Mouse (Mus musculus) cortical plate, adult 2 months (tissue): Measurements from ENCODE around the gene App. TPM values are rescaled to one million over a fixed set of nuclear protein-coding genes. Genes with fewer than 3 reads are reported as not detected.

Experiments
- H3K27ac ChIP-seq: fragments of 200-500 bp; 2 replicates; pipeline ENCODE4 v1.5.1; 2012; ENCODE audit warnings: low read length, control low read depth, inconsistent platforms; ENCODE audit not compliant: insufficient read depth
- H3K4me1 ChIP-seq: fragments of 200-500 bp; 2 replicates; pipeline ENCODE4 v1.6.1; 2011; ENCODE audit warnings: low read length; ENCODE audit not compliant: control insufficient read depth, insufficient read depth
- H3K4me3 ChIP-seq: fragments of 200-500 bp; 2 replicates; pipeline ENCODE4 v1.5.1; 2011; ENCODE audit warnings: mild to moderate bottlenecking, low read length, control low read depth; ENCODE audit not compliant: insufficient read depth
- CTCF ChIP-seq: fragments of 200-500 bp; IDR thresholded peaks from 2 replicates; pipeline ENCODE4 v1.5.1; 2011; ENCODE audit warnings: mild to moderate bottlenecking, control low read depth, low read length; ENCODE audit not compliant: insufficient read depth; ENCODE audit errors: extremely low read depth
- POLR2A ChIP-seq: fragments of 200-500 bp; IDR thresholded peaks from 2 replicates; pipeline ENCODE4 v1.6.1; 2011; ENCODE audit warnings: mild to moderate bottlenecking, low read length, control low read depth; ENCODE audit not compliant: insufficient read depth; ENCODE audit errors: extremely low read depth
- polyA plus RNA-seq: library from polyadenylated mRNA; depleted of rRNA; stranded (reverse); fragments of >200 nt; gene quantifications from 2 replicates; pipeline ENCODE4 v1.2.3, GENCODE M21; 2012

Gene App
- polyA plus RNA-seq, 1 experiment: 1,099 TPM

DNA sequence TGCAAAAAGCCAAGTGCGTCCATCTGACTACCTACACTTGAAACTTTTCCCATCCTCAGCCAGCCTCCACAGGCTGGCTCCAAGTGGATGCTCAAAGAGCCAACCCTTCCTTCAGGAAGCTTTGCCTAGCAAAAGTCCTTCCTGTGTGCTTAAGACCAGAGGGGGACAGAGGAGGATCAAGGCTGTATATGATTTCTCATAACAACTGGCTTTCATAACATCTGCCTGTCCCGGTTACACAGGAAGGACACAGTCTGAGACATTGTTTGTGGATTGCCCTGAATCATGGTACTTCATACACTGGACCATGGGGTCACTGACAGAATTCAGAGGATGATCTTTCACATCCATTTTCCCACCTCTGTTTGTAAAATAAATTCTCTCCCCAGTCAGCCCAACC, 61.3 kb downstream of the App start:
- peaks cover 17% of the 10 kb centered on the region for H3K4me1 ChIP-seq
- TF ChIP-seq POLR2A (no peak), CTCF (no peak)
- H3K27ac ChIP-seq: no peak overlapping the region
- H3K4me3 ChIP-seq: no peak overlapping the region

DNA sequence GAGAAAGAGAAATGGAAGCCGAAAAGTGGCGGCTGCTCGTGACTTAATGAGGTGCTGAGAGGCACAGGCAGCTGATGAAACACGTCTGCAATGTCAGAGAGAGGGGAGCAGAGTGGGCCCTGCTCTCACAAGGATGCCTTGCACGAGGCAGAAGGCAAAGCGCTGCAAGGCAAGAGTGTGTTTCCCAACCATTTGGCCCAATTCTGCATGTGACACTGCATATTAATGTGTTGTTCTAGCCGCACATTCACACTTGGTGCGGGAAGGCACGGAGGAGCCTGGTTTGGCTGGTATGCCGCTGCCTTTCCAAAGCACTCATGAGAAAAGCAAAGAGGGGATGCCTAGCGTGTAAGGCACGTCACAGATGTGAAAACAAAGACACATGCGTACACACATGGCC, 63.1 kb downstream of the App start:
- Histone ChIP-seq H3K4me3 (no peak overlapping the region), H3K27ac (0 out of 2 replicates have a peak overlapping the region, but pooled peaks have one; percentile 1), H3K4me1 (peaks cover 23% of the 10 kb centered on the region)
- no peak for TF ChIP-seq POLR2A
- TF ChIP-seq CTCF: no peak

DNA sequence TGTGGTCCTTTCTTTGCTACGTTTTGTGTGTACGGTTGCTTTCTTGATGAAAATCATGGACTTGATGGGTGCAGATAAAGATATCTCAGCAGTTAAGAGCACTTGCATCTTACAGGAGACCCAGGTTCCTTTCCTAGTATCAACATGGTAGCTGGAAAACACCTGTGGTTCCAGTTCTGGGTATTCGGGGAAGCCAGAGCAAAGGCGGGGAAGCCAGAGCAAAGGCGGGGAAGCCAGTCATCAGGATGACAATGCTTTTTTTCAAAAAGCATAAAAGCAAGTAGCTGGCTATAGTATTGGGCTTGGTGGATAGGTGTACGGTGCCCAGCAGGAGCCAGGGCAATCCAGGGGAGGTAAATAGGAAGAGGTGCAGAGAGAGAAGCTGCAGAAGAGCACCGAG, 65.1 kb downstream of the App start:
- peaks cover 24% of the 10 kb centered on the region for H3K4me1 ChIP-seq
- TF ChIP-seq CTCF: no peak
- no peak for TF ChIP-seq POLR2A
- no peak overlapping the region for H3K4me3 ChIP-seq
- H3K27ac ChIP-seq: no peak overlapping the region

DNA sequence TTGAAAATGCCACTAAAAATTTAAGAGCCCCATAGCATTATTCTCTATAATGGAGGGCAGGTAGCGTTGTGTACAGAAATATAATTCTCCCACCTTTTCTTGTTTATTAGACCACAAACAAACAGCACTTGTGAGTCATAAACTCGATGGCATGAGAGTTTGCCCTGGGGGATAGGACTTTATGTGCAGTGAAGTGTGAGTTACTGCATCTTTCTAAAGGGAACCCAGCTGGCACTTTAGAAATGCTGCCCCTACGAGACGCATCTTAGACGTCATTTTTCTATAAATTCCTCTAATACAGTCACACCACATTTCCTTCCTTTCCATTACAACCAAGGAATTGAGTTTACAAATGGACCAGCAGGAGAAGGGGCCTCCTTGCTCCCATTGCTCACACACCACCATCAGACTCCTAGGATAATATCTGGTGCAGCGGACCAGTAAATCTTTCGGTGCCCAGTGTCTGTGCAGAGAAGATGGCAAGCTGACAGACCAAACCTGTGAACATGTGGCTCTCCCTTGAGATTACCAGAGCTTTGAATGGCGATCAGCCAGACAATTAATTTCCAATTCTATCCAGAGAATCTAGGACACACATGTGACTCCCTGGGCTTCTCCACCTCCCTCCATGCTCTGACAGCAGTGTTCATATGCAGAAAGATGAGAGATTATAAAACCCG, 66.8 kb downstream of the App start:
- Histone ChIP-seq H3K27ac (no peak overlapping the region), H3K4me1 (peaks cover 27% of the 10 kb centered on the region), H3K4me3 (no peak overlapping the region)
- TF ChIP-seq POLR2A (no peak), CTCF (no peak)

DNA sequence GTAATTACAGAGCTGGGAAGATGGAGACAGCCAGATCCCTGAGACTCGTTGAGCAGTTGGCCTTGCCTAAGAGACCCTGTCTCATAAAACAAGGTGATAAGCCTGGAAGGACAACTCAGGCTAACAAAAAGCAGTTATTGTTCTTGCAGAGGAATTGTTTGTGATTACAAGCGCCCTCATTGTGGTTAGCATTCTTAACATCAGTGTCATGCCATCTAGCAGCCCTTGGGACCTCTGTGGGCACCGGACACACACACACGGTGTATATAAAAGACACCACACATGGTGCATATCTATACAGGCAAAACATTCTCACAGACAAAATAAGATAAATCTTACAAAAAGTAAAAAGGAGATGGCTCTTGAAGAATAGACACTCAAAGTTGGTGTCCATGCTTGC, 68.0 kb downstream of the App start:
- Histone ChIP-seq H3K27ac (no peak overlapping the region), H3K4me3 (no peak overlapping the region), H3K4me1 (peaks cover 22% of the 10 kb centered on the region)
- TF ChIP-seq CTCF (no peak), POLR2A (no peak)

DNA sequence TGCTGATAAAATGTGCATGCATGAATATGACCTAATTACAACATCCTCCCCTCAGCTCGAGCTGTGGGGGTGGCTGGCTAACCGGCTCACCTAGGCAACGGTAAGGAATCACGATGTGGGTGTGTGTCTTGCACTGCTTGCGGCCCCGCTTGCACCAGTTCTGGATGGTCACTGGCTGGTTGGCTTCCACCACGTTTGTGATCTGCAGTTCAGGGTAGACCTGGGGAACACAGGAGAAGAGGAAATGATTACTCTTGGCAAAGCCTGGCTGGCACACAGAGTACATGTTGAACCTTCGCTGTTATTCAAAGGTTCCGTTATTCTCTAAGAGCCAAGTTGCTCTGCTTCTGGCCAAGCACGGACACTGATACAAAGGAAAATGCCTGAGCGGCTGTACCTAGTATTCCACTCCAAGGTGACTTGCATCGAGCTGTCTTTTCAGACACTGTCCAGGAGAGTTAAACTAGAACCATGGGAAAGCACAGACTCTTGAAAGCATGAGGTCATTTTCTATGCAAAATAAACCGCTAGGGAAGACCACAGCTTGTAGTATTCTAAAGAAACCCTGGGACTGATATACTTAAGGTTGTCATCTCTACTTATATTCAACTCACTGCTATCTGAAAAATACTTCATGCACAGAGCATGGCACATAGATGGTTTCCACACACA, 70.3 kb downstream of the App start:
- Histone ChIP-seq H3K27ac (no peak overlapping the region), H3K4me3 (no peak overlapping the region), H3K4me1 (peaks cover 16% of the 10 kb centered on the region)
- TF ChIP-seq CTCF (no peak), POLR2A (no peak)

DNA sequence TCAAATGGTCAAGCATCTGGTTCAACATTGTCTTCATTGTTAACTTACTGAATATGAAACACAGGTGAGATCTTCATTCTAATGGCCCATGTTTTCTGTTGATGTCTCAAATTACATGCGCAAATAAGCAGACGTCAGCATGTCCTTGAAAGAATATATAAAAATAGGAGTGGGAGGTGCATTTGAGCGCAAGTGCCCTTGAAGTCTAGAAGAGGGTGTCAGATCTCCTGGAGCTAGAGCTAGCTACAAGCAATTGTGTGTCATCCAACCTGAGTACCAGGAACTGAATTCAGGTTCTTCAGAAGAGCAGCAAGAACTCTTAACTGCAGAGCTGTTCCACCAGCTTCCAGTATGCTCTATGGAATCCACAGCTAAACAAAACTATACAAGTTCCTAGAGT, 72.0 kb downstream of the App start:
- Histone ChIP-seq H3K27ac (peak overlapping the region; percentile 38; the same call in 1 of the 2 replicates), H3K4me1 (peaks cover 14% of the 10 kb centered on the region), H3K4me3 (no peak overlapping the region)
- TF ChIP-seq CTCF (no peak), POLR2A (no peak)

DNA sequence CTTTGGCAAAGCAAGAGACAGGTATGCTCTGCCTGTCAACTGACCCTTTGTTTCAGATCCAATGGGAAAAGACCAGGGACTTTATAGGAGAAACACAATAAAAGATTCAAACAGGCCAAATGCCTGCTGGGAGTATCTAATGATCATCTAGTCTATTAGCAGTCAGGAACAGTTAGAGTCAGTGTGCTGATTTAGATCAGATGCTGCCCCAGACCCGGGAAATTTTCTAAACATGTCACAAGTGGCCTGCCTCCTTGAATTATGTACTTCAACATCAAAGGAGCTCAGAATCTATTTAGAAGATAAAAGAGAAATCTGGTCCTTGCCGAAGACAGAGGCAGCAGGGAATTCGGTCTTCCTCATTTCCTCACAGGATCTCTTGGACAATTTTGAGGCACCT, 72.8 kb downstream of the App start:
- no peak overlapping the region for H3K27ac ChIP-seq
- no peak for TF ChIP-seq CTCF
- TF ChIP-seq POLR2A: no peak

DNA sequence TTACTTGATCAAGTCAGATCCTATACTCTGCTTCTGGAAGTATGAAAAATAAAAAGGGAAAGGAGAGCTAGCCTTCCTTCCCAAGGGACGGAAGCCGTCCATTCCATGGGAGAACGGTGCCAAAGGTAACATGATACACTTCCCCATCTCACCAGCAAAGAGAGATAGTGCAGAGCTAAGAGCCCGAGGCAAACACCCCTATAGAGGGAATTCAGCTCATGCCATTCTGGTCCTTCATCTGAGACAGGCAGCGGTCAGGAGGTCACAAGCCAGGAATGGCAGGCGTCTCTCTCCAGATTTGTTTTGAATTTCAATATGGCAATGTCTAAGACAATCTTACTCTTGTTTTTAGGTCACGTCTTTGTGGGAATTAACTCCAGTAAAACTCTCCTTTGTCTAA, 74.1 kb downstream of the App start:
- H3K27ac ChIP-seq: no peak overlapping the region
- no peak overlapping the region for H3K4me3 ChIP-seq
- peaks cover 14% of the 10 kb centered on the region for H3K4me1 ChIP-seq
- TF ChIP-seq POLR2A (no peak), CTCF (no peak)

More for the DNA sequence above, 72.8 kb downstream of the App start:
- Histone ChIP-seq H3K4me3 (no peak overlapping the region), H3K4me1 (peaks cover 12% of the 10 kb centered on the region)

DNA sequence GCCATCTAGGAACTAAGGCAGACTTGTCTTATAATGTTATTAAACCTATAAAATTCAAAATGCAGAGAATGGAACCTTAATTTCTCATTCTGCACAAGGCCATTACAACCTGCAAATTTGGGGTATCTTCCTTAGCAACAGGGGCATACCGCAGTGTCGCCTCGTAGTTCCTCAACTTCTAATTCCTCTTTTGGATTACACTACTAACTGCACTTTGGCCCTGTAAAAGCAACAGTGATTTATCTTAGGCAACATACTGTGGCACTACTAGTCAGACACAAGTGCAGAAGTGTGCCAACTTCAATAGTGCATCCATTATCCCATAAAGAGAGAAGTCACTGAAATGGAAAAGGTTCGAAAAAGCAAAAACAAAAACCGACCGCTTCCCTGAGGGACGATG, 74.5 kb downstream of the App start:
- Histone ChIP-seq H3K27ac (no peak overlapping the region), H3K4me1 (peaks cover 13% of the 10 kb centered on the region), H3K4me3 (no peak overlapping the region)
- TF ChIP-seq CTCF (no peak), POLR2A (no peak)

DNA sequence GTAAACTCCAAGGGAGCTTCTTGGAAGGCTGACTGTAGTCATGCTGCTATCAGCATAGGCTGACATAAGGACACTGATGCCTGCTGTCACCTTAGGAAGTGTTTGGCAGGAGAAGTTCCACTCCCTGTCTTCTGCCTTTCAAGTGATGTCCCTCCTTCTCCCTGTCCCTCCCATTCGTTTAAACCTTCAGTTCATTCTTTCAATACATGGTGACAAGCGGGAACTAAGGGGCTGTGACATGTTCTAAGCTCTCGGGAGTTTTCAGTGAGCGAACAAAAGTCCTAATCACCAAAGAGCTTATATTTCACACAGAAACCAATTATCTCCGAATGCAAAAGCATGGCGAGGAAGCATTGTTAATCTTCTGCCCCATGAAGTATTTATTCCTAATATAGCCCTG, 77.2 kb downstream of the App start:
- peaks cover 12% of the 10 kb centered on the region for H3K4me1 ChIP-seq
- H3K4me3 ChIP-seq: no peak overlapping the region
- no peak for TF ChIP-seq POLR2A
- TF ChIP-seq CTCF: no peak
- H3K27ac ChIP-seq: no peak overlapping the region

DNA sequence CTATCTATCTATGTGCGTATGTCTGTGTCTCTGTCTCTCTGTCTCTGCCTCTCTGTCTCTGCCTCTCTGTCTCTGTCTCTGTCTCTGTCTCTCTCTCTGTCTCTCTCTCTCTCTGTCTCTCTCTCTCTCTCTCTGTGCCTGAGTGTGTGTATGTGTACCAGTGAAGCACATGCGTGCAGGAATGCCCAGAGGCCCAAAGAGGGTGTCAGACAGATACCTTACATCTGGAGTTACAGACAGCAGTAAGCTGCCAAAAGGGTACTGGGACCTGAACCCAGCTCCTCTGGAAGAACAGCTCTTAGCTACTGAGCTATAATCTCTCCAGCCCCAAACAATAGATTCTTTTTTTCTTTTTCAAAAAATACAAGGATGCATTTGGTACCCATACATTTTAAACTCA, 77.6 kb downstream of the App start:
- Histone ChIP-seq H3K4me3 (no peak overlapping the region), H3K27ac (no peak overlapping the region), H3K4me1 (peaks cover 14% of the 10 kb centered on the region)
- no peak for TF ChIP-seq CTCF
- no peak for TF ChIP-seq POLR2A
